Mouse (Mus musculus): ENCODE results near the gene Raver1.

GRCm38 (mm10) chr9:21090537-21090936, 1.3 kb downstream of the Raver1 start:
- no peak for TF ChIP-seq POLR2A (IDR thresholded peaks at IDR 0.05; ENCODE audit: low read depth, low read length)
- TF ChIP-seq CTCF (IDR thresholded peaks at IDR 0.05; ENCODE audit: borderline replicate concordance, insufficient read depth, low read length): no peak
